ENCODE assay signal across 22 mouse cellular contexts in genomic region chr7:128513512-128513911, GRCm38 (mm10). TPM values are rescaled to one million over a fixed set of nuclear protein-coding genes. Genes with fewer than 3 reads are reported as not detected.
DNase-seq lines count a peak whose midpoint lies in the region; ATAC-seq lines count a peak whose summit lies in the region.
"Had no signal": no experiment of that assay in that cellular context is flagged by ENCODE, and none has a peak within 500 bp of the region (broad histone marks: within the 10 kb centered on the region; RNA-seq: fewer than 3 reads in every experiment).

No protein-coding gene starts in this region.

- no peak overlapping the region for H3K9ac ChIP-seq in hindbrain, embryonic 13.5 days
- no peak overlapping the region for H3K9ac ChIP-seq in hindbrain, embryonic 14.5 days
- no peak overlapping the region; the same call in 1 of the 2 replicates for H3K9ac ChIP-seq in midbrain, embryonic 13.5 days (replicated peaks)
- H3K9ac ChIP-seq in midbrain, embryonic 15.5 days, result no peak overlapping the region
- no peak overlapping the region for H3K9ac ChIP-seq in embryonic facial prominence, embryonic 13.5 days
- H3K9ac ChIP-seq in neural tube, embryonic 15.5 days (replicated peaks), result no peak overlapping the region
- H3K9ac ChIP-seq: liver, embryonic 15.5 days had no signal

- H3K4me3 ChIP-seq in hindbrain, embryonic 13.5 days, result no peak overlapping the region
- H3K4me3 ChIP-seq in hindbrain, embryonic 14.5 days (replicated peaks; ENCODE audit: low read length), result no peak overlapping the region
- no peak overlapping the region for H3K4me3 ChIP-seq in midbrain, embryonic 13.5 days (replicated peaks)
- H3K4me3 ChIP-seq in midbrain, embryonic 15.5 days, result no peak overlapping the region
- no peak overlapping the region for H3K4me3 ChIP-seq in embryonic facial prominence, embryonic 13.5 days
- no peak overlapping the region for H3K4me3 ChIP-seq in neural tube, embryonic 15.5 days (replicated peaks)
- H3K4me3 ChIP-seq: erythroblast, embryonic 14.5 days; gastrocnemius, adult 2 months; heart, embryonic 10.5 days; liver, embryonic 15.5 days; myocyte had no signal

- H3K9me3 ChIP-seq in hindbrain, embryonic 13.5 days, result no peaks in the 10 kb centered on the region
- H3K9me3 ChIP-seq in hindbrain, embryonic 14.5 days (ENCODE audit: control insufficient read depth, low read length), result no peaks in the 10 kb centered on the region
- no peaks in the 10 kb centered on the region for H3K9me3 ChIP-seq in midbrain, embryonic 13.5 days
- no peaks in the 10 kb centered on the region for H3K9me3 ChIP-seq in midbrain, embryonic 15.5 days
- no peaks in the 10 kb centered on the region for H3K9me3 ChIP-seq in embryonic facial prominence, embryonic 13.5 days
- no peaks in the 10 kb centered on the region for H3K9me3 ChIP-seq in neural tube, embryonic 15.5 days (replicated peaks)
- H3K9me3 ChIP-seq: heart, embryonic 10.5 days; liver, embryonic 15.5 days had no signal

- no peak for ATAC-seq in hindbrain, embryonic 13.5 days (ENCODE audit: low FRiP score)
- ATAC-seq in hindbrain, embryonic 14.5 days (ENCODE audit: low FRiP score), result no peak
- ATAC-seq in midbrain, embryonic 13.5 days, result 0 out of 2 replicates have a peak, but pooled peaks have one; percentile 24
- no peak for ATAC-seq in midbrain, embryonic 15.5 days (replicated peaks)
- ATAC-seq in embryonic facial prominence, embryonic 13.5 days (ENCODE audit: insufficient number of reproducible peaks, insufficient read depth, low FRiP score, low TSS enrichment, low read depth), result no peak
- ATAC-seq in neural tube, embryonic 15.5 days (ENCODE audit: low FRiP score), result no peak
- ATAC-seq in inflammation-experienced regulatory T-cells, adult 6 months, result no peak
- ATAC-seq: forebrain, embryonic 14.5 days had no signal

- no peaks in the 10 kb centered on the region for H3K36me3 ChIP-seq in hindbrain, embryonic 13.5 days
- no peaks in the 10 kb centered on the region for H3K36me3 ChIP-seq in hindbrain, embryonic 14.5 days (replicated peaks; ENCODE audit: control insufficient read depth, insufficient read depth)
- H3K36me3 ChIP-seq in midbrain, embryonic 13.5 days, result no peaks in the 10 kb centered on the region
- H3K36me3 ChIP-seq in midbrain, embryonic 15.5 days (replicated peaks), result no peaks in the 10 kb centered on the region
- H3K36me3 ChIP-seq in embryonic facial prominence, embryonic 13.5 days, result no peaks in the 10 kb centered on the region
- H3K36me3 ChIP-seq in neural tube, embryonic 15.5 days, result no peaks in the 10 kb centered on the region
- H3K36me3 ChIP-seq: heart, embryonic 10.5 days; liver, embryonic 15.5 days had no signal

- H3K27me3 ChIP-seq in hindbrain, embryonic 13.5 days, result no peaks in the 10 kb centered on the region
- no peaks in the 10 kb centered on the region for H3K27me3 ChIP-seq in hindbrain, embryonic 14.5 days (ENCODE audit: control insufficient read depth, insufficient read depth, low read length)
- no peaks in the 10 kb centered on the region for H3K27me3 ChIP-seq in midbrain, embryonic 13.5 days
- H3K27me3 ChIP-seq in midbrain, embryonic 15.5 days (replicated peaks), result no peaks in the 10 kb centered on the region
- no peaks in the 10 kb centered on the region for H3K27me3 ChIP-seq in embryonic facial prominence, embryonic 13.5 days
- no peaks in the 10 kb centered on the region for H3K27me3 ChIP-seq in neural tube, embryonic 15.5 days (replicated peaks)
- H3K27me3 ChIP-seq: liver, embryonic 15.5 days had no signal

- no peak overlapping the region for H3K27ac ChIP-seq in hindbrain, embryonic 13.5 days
- no peak overlapping the region for H3K27ac ChIP-seq in hindbrain, embryonic 14.5 days
- no peak overlapping the region for H3K27ac ChIP-seq in midbrain, embryonic 13.5 days
- no peak overlapping the region for H3K27ac ChIP-seq in midbrain, embryonic 15.5 days
- no peak overlapping the region for H3K27ac ChIP-seq in embryonic facial prominence, embryonic 13.5 days
- no peak overlapping the region for H3K27ac ChIP-seq in neural tube, embryonic 15.5 days (replicated peaks)
- H3K27ac ChIP-seq: gastrocnemius, adult 2 months; heart, embryonic 10.5 days; liver, embryonic 15.5 days had no signal

- WGBS in hindbrain, embryonic 13.5 days, result 22% methylated on average over 7 of the region's 7 CpGs
- WGBS in hindbrain, embryonic 14.5 days, result 19% methylated on average over 7 of the region's 7 CpGs
- WGBS in midbrain, embryonic 13.5 days, result 27% methylated on average over 7 of the region's 7 CpGs
- 23% methylated on average over 7 of the region's 7 CpGs for WGBS in midbrain, embryonic 15.5 days
- 26% methylated on average over 7 of the region's 7 CpGs for WGBS in embryonic facial prominence, embryonic 13.5 days
- 16% methylated on average over 7 of the region's 7 CpGs for WGBS in neural tube, embryonic 15.5 days

- 0 out of 2 replicates have a peak overlapping the region, but pooled peaks have one; percentile 10 for H3K4me2 ChIP-seq in hindbrain, embryonic 13.5 days
- H3K4me2 ChIP-seq in hindbrain, embryonic 14.5 days (replicated peaks), result no peak overlapping the region
- no peak overlapping the region for H3K4me2 ChIP-seq in midbrain, embryonic 13.5 days (replicated peaks)
- no peak overlapping the region for H3K4me2 ChIP-seq in midbrain, embryonic 15.5 days
- H3K4me2 ChIP-seq in embryonic facial prominence, embryonic 13.5 days, result peak overlapping the region; percentile 24
- 0 out of 2 replicates have a peak overlapping the region, but pooled peaks have one; percentile 20 for H3K4me2 ChIP-seq in neural tube, embryonic 15.5 days
- H3K4me2 ChIP-seq: liver, embryonic 15.5 days had no signal

- H3K4me1 ChIP-seq in hindbrain, embryonic 13.5 days (replicated peaks), result peaks cover 16% of the 10 kb centered on the region
- no peaks in the 10 kb centered on the region for H3K4me1 ChIP-seq in hindbrain, embryonic 14.5 days (replicated peaks; ENCODE audit: control insufficient read depth, insufficient read depth, low read length)
- H3K4me1 ChIP-seq in midbrain, embryonic 13.5 days (replicated peaks), result peaks cover 15% of the 10 kb centered on the region; the same call in 1 of the 2 replicates
- H3K4me1 ChIP-seq in midbrain, embryonic 15.5 days, result peaks cover 5% of the 10 kb centered on the region; the same call in 1 of the 2 replicates
- peaks cover 19% of the 10 kb centered on the region for H3K4me1 ChIP-seq in embryonic facial prominence, embryonic 13.5 days
- peaks cover 9% of the 10 kb centered on the region for H3K4me1 ChIP-seq in neural tube, embryonic 15.5 days
- H3K4me1 ChIP-seq: liver, embryonic 15.5 days had no signal

- DNase-seq in hindbrain, embryonic 14.5 days (ENCODE audit: low spot score), result no peak
- DNase-seq: adrenal gland, adult 2 months; cerebellum, adult 11-12 months; cerebellum, postnatal 14 days; gastrocnemius, adult 2 months; heart, postnatal 4 days; kidney, adult 8-10 months; kidney, postnatal 25 days; liver; lung, postnatal 4 days; right cerebral cortex, postnatal 14 days had no signal

RNA-seq across cellular contexts. Expression of gene Bag3, which starts 9.9 kb away (rescaled TPM):
- polyA plus RNA-seq in hindbrain, embryonic 13.5 days (2015; fragmentation: Nextera tagmentation; extraction: Ambion mirVana), result 3.2 and 3.3 TPM in 2 replicates
- polyA plus RNA-seq in hindbrain, embryonic 14.5 days (2014; fragmentation: Nextera tagmentation; extraction: Ambion mirVana), result 2.9 and 3.4 TPM in 2 replicates
- 2.1 and 2.6 TPM in 2 replicates for polyA plus RNA-seq in midbrain, embryonic 13.5 days (2015; fragmentation: Nextera tagmentation; extraction: Ambion mirVana)
- polyA plus RNA-seq in midbrain, embryonic 15.5 days (2015; fragmentation: Nextera tagmentation; extraction: Ambion mirVana), result 2.0 and 2.5 TPM in 2 replicates
- 13.5 and 14.4 TPM in 2 replicates for polyA plus RNA-seq in embryonic facial prominence, embryonic 13.5 days (2015; fragmentation: Nextera tagmentation; extraction: Ambion mirVana)
- polyA plus RNA-seq in neural tube, embryonic 15.5 days (2015; fragmentation: Nextera tagmentation; extraction: Ambion mirVana), result 2.6 and 4.5 TPM in 2 replicates
- polyA plus RNA-seq in inflammation-experienced regulatory T-cells, adult 6 months (2017; shearing (Covaris generic)), result 10 to 100 TPM; 10.3 to 12.7 (median 10.4) TPM

RNA-seq across cellular contexts. Expression of gene Tial1, which starts 52.0 kb away (rescaled TPM):
- polyA plus RNA-seq in hindbrain, embryonic 13.5 days (2015; fragmentation: Nextera tagmentation; extraction: Ambion mirVana), result 34.3 and 36.2 TPM in 2 replicates
- polyA plus RNA-seq in hindbrain, embryonic 14.5 days (2014; fragmentation: Nextera tagmentation; extraction: Ambion mirVana), result 33.7 and 37.1 TPM in 2 replicates
- polyA plus RNA-seq in midbrain, embryonic 13.5 days (2015; fragmentation: Nextera tagmentation; extraction: Ambion mirVana), result 37.3 and 40.1 TPM in 2 replicates
- polyA plus RNA-seq in midbrain, embryonic 15.5 days (2015; fragmentation: Nextera tagmentation; extraction: Ambion mirVana), result 25.3 and 32.2 TPM in 2 replicates
- polyA plus RNA-seq in embryonic facial prominence, embryonic 13.5 days (2015; fragmentation: Nextera tagmentation; extraction: Ambion mirVana), result 37.9 and 45.4 TPM in 2 replicates
- polyA plus RNA-seq in neural tube, embryonic 15.5 days (2015; fragmentation: Nextera tagmentation; extraction: Ambion mirVana), result 26.3 and 26.9 TPM in 2 replicates
- polyA plus RNA-seq in inflammation-experienced regulatory T-cells, adult 6 months (2017; shearing (Covaris generic)), result 10 to 100 TPM; 29.1 to 55.1 (median 33.0) TPM

Comparison
In these comparisons a context has a peak if more than half of its experiments do, and no peak if none do; other contexts are left out.
1. H3K4me2 ChIP-seq: peak in hindbrain, embryonic 13.5 days (single experiment), embryonic facial prominence, embryonic 13.5 days (single experiment) and neural tube, embryonic 15.5 days (single experiment); none in hindbrain, embryonic 14.5 days (single experiment), midbrain, embryonic 13.5 days (single experiment) and midbrain, embryonic 15.5 days (single experiment).